Mouse (Mus musculus): ENCODE measurements around the gene Pif1.

The Pif1 gene

GRCm38 (mm10) chr9:65586406-65587269, at the start of gene Pif1:
Gene Pif1, plus strand, starts transcription at chr9:65587160.
- in situ Hi-C loops (cut with MboI, MseI), result loop anchor here (5.0 to 10.0 kb wide), 2 partner anchors 64 to 1842 kb away; partner anchors contain the start of gene Ankdd1a

GRCm38 (mm10) chr9:65537901-65538630, 48.9 kb upstream of the Pif1 start:
- in situ Hi-C loops (cut with MboI, MseI), result no loop called here

GRCm38 (mm10) chr9:65539697-65540096, 47.3 kb upstream of the Pif1 start:
- in situ Hi-C loops (cut with MboI, MseI), result loop anchor here (5.0 kb wide), 1 partner anchor 38 kb away; no protein-coding TSS in a partner anchor

DNA sequence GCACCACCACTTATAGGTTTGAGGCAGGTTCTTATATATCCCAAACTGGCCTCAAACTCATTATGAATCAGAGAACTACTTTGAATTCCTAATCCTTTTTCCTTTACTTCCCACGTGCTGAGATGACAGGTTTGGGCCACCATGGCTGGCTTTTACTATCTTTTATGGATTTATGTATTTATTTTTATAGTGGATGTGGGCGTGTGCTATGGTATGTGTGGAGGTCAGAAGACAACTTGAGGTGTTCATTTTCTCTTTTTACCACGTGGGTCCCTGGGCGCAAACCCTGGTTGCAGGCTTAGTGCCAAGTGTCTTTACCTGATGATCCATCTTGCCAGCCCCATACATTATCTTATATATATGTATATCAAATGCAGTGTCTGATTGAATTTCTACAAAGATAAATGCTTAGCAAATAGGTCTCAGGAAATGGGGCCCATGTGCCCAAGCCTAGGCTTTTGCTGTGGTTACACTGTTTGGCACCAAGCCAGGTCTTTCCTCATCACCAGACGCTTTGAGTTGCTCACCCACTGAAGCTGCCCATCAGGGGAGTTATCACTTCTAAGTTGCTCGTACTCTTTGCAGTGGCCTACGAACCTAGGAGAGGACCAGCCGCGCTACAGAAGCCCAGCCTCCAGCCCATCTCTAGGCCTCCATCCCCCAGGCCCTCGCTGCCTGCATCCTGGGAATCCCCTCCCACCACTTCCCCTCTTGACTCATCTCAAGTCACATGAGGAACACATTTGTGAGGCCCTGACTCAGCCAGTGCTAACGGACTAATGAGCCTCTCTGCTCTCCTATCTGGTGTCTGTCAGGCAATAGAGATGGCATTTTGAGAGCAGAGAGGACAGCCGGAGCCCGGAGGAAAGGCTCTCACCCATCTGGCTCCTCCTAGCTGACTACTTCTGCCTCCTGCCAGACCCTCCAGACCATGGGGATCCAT, 45.6 kb upstream of the Pif1 start:
- in situ Hi-C loops (cut with MboI, MseI), result loop anchor here (5.0 kb wide), 1 partner anchor 36 kb away; no protein-coding TSS in a partner anchor

DNA sequence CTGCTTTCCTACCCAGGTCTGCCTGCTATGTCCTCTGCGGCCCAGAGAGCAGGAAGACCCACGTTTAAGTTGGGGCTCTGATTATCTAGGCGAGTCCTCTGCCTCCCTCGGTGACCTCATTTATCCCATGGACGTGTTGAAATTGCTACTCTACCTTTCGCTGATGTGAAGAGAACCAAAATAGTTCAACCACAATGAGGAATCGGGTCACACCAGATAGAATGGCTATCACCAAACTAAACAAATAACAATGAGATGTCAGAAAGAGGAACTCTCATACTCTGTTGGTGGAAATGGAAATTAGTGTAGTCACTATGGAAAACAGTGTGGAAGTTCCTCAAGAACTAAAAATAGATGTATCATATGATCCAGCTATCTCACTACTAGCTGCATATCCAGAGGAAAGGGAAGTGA, 44.8 kb upstream of the Pif1 start:
- in situ Hi-C loops (cut with MboI, MseI), result loop anchor here (5.0 kb wide), 1 partner anchor 35 kb away; no protein-coding TSS in a partner anchor

GRCm38 (mm10) chr9:65545635-65546412, 41.1 kb upstream of the Pif1 start:
- in situ Hi-C loops (cut with MboI, MseI), result no loop called here

DNA sequence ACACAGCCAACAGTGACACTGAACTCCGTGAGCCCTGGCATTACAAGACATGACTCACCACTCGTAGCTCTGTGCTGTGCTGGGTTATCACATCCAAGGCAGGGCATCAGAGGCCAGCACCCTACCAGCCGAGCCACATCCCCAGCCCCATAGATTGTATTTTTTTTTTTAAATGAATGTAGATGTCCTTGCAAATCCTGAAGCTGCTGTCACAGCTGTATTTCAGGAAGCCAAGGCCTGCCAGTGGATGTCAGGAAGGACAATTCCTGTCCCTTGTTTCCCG, 40.6 kb upstream of the Pif1 start:
- in situ Hi-C loops (cut with MboI, MseI), result no loop called here

- in situ Hi-C loops (cut with MboI, MseI), result no loop called here
These were observed 39.8 kb upstream of the Pif1 start for GRCm38 (mm10) chr9:65547111-65547510.

DNA sequence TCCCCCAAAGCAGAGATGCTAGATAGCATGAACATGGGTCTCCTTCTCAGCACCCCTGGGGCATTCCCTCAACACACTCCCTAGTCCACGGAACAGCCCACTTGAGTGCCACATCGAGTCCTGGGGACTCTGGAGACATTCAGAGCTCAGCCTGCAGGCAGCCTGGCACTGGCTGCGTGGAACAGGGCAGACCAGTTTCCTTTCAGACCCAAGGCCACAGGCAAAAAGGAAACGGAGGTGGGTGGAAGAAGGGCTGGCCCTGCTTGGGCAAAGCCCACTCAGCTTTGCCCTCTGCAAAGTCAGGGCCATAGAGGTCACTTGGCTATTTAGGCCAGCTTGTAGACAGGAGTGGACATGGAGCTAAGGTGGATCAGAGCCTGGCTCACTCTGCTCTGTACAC, 39.1 kb upstream of the Pif1 start:
- in situ Hi-C loops (cut with MboI, MseI), result no loop called here

GRCm38 (mm10) chr9:65548311-65548710, 38.6 kb upstream of the Pif1 start:
- in situ Hi-C loops (cut with MboI, MseI), result no loop called here

DNA sequence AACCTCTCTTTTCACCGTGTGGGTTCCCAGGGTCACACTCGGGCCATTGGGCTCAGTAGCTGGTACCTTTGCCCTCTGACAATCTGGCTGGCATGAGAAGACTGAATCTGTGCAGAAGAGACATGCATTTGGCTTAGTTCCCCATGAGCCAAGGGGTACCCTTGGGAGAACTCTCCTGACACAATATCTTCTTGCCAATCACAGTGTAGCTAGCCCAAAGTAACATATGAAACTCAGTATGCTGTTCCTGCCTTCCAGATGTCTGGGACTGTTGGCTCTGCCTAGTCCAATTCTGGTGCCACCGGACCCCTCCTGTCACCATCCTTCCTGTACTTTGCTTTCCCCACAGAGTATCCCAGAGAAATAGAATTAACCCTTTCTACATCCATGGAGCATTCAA, 37.8 kb upstream of the Pif1 start:
- in situ Hi-C loops (cut with MboI, MseI), result no loop called here

DNA sequence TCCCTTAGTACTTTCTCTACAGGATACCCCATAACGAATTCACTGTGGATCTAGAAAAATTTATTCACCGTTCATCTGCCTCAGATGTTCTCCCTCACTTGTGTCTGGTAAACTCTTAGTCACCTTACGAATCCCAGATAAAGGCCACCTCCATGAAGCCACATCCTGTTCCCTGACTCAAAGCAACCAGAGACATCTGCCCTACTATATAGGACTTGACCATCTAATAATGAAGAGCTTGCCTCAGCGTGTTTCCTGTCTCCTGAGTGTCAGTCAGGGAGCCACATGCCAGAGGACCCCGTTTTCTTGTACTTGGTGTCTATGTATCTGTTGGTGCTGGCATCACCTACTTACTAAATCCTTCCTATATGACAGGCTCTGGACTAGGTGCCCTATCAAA, 37.3 kb upstream of the Pif1 start:
- in situ Hi-C loops (cut with MboI, MseI), result loop anchor here (10.0 kb wide), 1 partner anchor 1625 kb away; no protein-coding TSS in a partner anchor

DNA sequence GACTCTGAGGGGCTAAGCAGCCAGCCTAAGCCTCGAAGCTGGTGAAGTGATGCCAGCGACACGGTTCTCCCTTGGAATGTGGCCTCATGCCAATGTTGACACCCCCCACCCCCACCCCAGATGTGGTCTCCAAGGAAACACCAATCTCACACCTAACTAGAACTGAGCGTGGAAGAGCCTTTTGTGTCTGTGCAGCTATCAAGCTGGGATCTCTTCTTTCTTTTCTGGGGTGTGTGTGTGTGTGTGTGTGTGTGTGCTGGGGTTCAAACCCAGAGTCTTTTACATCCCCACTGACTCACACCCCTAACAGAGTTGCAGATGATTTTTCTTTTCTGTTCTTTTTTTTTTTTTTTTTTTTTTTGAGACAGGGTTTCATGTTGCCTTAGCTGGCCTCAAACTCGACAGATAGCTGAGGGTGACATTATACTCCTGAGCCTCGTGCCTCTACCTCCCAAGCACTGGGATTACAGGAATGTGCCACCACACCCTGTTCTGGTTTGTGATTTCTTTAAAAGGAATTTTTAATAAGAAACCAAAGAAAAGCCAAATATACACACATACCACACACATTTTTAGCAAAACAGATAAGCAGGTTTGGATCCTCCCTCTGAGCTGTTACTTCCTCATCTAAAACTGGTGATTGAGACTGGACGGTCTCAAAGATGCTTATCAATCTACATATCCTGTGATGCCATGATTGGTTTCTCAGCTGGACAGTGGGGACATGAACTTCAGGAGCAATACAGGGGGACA, 36.7 kb upstream of the Pif1 start:
- in situ Hi-C loops (cut with MboI, MseI), result loop anchor here (10.0 kb wide), 1 partner anchor 1625 kb away; no protein-coding TSS in a partner anchor

DNA sequence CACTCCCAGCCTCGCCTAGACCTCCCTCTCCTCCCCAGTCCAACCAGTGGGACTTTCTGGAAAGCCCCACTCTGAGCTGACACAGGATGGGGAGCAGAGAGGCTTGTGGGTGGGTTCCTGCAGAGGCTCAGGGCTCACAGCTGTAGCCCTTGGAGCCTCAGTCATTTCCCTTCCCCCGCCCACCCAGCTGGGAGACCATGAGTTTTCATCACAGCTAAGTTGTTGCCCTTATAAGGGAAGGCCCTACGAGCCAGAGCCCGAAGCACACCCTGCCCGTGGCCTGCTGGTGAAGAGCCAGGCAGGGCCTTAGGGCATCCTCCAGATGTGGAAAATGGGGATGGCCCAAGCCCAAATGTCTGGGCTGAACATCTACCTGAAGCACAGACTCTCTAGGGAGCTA, 35.9 kb upstream of the Pif1 start:
- in situ Hi-C loops (cut with MboI, MseI), result loop anchor here (10.0 kb wide), 1 partner anchor 1626 kb away; no protein-coding TSS in a partner anchor

DNA sequence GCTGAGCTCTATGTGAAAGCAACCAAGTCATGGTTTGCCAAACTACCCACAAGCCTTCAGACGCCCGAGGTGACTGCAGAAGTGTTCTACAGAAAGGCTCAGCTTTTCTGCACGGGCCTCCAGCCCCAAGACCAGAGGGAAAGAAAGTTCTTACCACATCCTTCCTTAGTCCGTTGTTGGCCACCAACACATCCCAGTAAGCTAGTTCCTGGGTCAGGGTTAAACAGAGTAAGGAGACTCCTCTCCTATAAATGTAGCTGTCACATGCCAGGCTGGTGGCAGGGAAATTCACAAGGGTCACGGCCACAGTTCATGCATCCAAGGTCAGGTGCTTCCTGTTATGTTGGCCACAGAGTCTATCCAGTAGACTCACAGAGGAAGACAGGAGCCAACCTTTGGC, 34.8 kb upstream of the Pif1 start:
- in situ Hi-C loops (cut with MboI, MseI), result loop anchor here (10.0 kb wide), 1 partner anchor 1627 kb away; no protein-coding TSS in a partner anchor

GRCm38 (mm10) chr9:65552711-65553110, 34.2 kb upstream of the Pif1 start:
- in situ Hi-C loops (cut with MboI, MseI), result loop anchor here (10.0 kb wide), 1 partner anchor 1628 kb away; no protein-coding TSS in a partner anchor

GRCm38 (mm10) chr9:65555001-65555405, 32.0 kb upstream of the Pif1 start:
- in situ Hi-C loops (cut with MboI, MseI), result loop anchor here (10.0 kb wide), 1 partner anchor 1630 kb away; no protein-coding TSS in a partner anchor

DNA sequence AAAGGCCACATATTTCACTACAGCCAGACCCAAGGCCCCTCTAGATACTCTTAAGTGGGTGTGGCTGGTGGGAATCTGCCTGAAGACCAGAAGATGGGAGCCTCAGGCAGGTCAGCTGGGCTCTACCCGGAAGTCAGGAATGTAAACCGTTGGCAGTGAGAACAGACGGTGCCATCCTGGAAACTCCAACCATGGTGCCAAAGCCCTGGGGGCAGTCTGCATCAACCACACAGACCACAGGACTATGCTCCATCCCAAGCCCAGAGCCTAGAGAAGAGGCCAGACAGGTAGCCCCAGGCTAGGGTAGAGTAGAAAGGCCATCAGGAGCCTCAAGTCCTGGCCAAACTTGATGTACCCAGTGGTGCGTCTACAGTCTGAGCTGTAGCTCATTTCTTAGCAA, 31.3 kb upstream of the Pif1 start:
- in situ Hi-C loops (cut with MboI, MseI), result loop anchor here (10.0 kb wide), 1 partner anchor 1631 kb away; no protein-coding TSS in a partner anchor

GRCm38 (mm10) chr9:65556349-65556748, 30.6 kb upstream of the Pif1 start:
- in situ Hi-C loops (cut with MboI, MseI), result loop anchor here (10.0 kb wide), 1 partner anchor 1632 kb away; no protein-coding TSS in a partner anchor

Data from T-helper 2 cell (primary cell).